Mouse (Mus musculus) colon, adult 2 months (tissue): ENCODE measurements around the gene Otop2. TPM values are rescaled to one million over a fixed set of nuclear protein-coding genes. Genes with fewer than 3 reads are reported as not detected.

ENCODE experiments used
- polyA plus RNA-seq: library from polyadenylated mRNA; depleted of rRNA; stranded (reverse); fragments of >200 nt; gene quantifications from 2 replicates; pipeline ENCODE4 v1.2.3, GENCODE M21; 2012; rRNA removed

Otop2 gene
- polyA plus RNA-seq = not detected in 2 replicates

DNA sequence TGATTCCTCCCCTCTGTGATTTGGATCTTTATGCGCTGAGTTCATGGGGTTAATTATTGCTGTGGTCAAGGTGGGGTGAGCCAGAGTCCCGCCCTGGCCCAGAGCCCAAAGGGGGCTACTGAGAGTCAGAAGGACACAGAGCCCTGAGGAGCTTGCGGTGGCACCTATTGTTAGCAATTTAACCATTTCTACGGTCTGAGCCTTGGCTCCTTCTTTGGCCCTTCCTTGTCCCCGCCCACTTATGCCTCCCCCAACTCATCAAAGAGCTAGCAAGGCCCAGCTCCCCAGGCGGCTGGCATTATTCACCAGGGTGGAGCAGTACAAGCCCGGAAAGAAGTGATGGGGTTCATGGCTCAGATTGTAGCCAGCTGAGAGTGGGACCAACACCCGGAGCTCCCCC is at the start of gene Otop2:
Gene Otop2 (plus strand): TSS at position 301 of the 400 bp plus-strand sequence.

DNA sequence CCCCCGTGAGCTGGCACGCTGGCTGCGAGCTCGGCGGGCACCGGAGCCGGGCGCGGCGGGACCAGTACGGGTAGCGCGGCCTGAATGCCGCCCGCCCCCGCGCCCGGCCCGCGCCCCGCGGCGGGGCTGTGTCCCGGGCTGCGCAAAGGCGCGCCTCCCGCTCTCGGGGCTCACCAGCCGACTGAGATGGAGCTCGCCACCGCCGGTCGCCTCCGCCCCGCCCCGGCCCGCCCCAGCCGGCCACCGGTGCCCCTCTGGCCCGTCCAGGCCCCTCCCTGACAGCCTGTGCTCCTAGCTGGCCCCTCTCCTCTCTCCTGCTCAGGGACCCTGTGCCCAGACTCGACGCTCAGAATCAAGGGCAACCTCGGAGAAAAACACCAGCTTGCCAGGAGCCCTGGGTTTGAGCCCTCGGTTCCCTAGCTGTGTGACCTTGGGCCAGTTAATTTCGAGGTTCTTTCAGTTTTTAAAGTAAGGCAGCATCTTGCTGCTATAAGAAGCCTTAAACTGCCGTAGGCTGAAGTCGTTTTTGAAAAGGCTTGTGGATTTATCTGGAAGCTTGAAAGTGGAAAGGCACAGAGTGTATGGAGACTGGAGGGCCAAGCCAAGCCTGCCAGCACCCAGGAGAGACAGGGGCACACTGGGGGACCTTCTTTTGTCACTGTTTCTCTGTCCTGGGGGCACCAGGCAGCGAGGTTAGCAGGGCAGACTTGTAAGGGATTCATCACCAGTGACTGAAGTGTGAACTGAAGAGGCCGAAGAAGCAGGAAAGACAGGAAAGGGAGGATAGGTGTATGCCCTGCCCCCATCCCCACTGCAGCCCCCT is 39.7 kb upstream of the Otop2 start, which contains the start of gene Grin2c:
Gene Grin2c (minus strand): TSS at position 183 of the 823 bp plus-strand sequence.

DNA sequence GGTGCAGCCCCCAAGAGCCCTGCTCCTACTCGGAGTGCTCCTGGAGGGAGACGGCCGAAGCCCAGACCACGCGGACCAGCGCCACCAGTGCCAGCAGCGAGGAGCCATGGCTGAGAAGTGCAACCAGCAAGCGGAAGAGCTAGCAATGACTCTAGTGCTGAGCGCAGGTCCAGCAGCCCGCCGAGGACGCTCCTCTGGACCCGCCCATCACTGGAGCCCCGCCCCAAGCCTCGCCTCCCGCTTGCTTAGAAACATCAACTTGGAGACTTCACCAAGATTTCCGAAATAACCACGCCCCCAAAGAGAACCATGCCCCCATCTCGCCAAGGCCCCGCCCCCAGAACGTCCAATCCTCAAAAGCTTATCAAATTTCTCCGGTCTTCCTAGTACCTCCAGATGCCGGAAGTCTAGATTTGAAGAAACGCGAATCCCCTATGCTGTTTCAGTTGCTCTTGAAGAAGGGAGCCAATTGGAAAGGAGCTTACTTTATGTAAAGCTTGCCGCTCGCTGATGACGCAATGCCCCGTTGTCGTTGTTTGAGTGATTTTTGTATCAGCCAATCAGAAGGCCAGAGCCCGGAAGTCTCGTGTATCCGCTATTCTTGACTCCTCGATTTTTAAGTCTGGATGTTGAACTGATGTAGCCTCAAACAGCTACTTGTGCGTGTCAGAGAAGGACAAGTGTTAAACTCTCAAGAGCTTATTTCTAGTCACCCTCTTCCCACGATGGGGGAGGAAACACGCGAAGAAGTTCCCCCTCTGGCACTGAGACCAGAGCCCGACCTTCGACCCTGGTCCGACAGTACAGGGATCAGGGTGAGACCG is 30.0 kb upstream of the Otop2 start, which contains the start of gene Fdxr:
Gene Fdxr (minus strand): TSS at position 271 of the 824 bp plus-strand sequence.

DNA sequence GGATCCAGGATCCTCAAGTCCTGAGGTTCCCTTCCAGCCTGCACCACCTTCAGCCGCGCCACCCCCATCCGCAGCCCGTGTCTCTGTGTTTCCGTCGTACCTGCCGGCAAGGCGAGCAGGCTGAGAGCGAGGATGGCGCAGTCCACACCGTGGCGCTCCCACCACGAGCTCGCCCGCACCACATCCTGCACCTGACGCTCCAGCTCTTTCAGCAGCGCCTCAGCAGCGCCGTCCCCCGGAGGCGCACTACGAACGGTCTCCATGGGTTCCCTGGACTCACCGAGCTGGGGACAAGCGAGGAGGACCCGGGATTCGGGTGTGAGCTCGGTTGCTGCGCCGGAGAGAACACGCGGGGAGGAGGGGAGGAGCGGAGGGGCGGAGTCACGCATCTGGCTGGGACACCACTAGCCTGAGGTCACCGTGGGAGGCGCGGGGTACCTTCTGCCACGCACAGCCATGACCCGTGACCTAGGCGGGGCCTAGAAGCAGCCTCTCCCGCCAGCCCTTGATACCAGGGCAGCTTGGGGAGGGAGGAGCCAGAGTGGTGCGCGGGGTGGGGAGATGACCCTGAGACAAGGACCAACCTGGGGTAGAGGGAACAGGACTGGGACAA is 9.6 kb upstream of the Otop2 start, which contains the start of gene Fads6:
Gene Fads6 (minus strand): TSS at position 450 of the 613 bp plus-strand sequence.

DNA sequence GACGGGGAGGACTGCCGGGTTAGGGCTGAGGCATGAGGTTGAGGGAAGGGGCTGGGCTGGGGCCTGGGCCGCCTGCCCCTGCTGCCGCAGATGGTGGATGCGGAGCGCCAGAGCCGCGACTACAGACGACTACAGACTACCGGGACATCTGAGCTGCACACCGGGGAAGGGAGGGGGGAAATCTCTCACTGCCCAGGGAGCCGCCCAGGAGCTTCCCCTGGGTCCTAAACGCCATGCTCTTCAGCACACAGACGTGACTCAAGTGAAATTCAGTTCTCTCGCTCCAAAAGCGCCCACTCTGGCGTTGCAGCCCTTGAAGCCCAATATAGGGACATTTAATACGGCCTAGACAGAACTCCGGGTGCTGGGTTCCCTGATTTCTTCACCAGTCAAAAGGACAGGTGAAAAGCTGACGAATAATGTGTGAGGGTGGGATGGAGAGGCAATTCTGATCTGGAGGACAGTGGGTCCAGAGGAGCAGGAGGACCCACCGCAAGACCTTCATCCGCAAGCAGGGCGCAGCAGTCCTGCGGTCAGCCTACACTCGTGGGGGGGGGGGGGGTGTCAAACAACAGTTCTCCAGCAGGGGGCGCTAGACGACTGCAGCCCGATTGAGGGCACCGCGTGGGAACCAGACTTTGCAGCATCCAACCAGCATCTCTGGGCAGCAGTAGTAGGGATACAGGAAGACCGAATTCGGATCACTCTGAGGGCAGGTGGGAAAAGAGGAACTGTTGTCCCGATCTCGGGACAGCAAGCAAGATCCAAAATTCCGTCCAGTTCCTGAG is 15.1 kb downstream of the Otop2 start, which contains the start of gene Ush1g:
Gene Ush1g (minus strand): TSS at position 136 of the 788 bp plus-strand sequence.

DNA sequence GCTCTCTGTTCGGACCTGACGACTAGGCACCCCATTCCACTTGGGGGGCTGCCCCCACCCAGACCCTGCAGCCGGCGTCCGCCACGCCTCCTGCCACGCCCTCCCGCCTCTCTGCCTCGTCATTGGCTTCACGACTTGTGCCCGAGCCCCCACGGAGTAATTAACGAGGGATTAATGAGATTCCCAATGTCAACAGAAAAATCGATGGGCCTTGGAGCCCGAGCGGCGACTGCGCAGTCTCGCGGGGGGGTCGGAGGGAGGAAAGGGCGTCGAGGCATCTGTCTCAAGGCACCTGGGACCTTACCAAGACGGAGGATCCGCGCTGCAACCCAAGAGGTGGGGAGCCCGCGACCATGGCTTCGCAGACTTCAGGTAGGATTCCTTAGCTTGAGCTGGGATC is 27.6 kb downstream of the Otop2 start, which contains the start of gene Otop3:
Gene Otop3 (plus strand): TSS at position 201 of the 400 bp plus-strand sequence.

DNA sequence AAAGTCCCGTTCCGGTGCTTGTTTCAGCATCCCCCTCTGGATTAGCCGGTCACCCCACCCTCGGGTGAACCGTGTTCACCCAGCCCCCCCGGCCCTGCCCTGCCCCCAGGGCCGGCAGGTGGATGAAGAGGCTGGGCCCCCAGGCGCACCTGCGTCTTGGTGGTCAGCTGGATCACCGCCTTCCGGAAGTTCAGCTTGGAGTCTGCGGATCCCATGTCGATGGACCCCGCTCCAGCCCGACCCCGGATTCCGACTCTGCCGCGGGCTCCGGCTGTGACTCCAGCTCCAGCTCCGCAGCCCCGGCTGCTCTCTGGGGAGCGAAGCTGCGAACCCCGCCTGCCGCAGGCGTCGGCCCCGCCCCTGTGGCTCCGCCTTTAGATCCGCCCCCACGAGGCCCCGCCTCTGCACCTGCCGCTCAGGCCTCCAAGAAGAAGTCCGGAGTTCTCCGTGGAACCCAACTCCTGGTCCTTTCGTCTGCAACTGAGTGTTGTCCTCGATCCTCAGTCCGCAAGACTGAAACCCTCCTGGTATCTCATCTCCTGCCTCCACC is 60.5 kb downstream of the Otop2 start, which contains the start of gene Hid1:
Gene Hid1 (minus strand): TSS at position 362 of the 550 bp plus-strand sequence.

Other genes with a start within 250 kb of the Otop2 start
- 0.67 and 0.96 TPM in 2 replicates for gene Cd300e, start 245.0 kb upstream of the Otop2 start, polyA plus RNA-seq
- gene Rab37, start 215.7 kb upstream of the Otop2 start, polyA plus RNA-seq = 2.8 and 3.3 TPM in 2 replicates
- gene Cd300lf, start 173.2 kb upstream of the Otop2 start, polyA plus RNA-seq = 1.9 and 2.3 TPM in 2 replicates
- gene Slc9a3r1, start 143.8 kb upstream of the Otop2 start, polyA plus RNA-seq = 199 and 208 TPM in 2 replicates
- 12.2 and 12.5 TPM in 2 replicates for gene Tmem104, start 119.7 kb upstream of the Otop2 start, polyA plus RNA-seq
- gene Nat9, start 119.3 kb upstream of the Otop2 start, polyA plus RNA-seq = 20.6 and 29.8 TPM in 2 replicates
- 0.06 TPM in 1 of 2 replicates, not detected in the other for gene Grin2c, start 39.9 kb upstream of the Otop2 start, polyA plus RNA-seq
- 23.6 and 27.4 TPM in 2 replicates for gene Fdxr, start 30.1 kb upstream of the Otop2 start, polyA plus RNA-seq
- gene Fads6, start 9.5 kb upstream of the Otop2 start, polyA plus RNA-seq = 0.81 and 1.7 TPM in 2 replicates
- gene Ush1g, start 14.9 kb downstream of the Otop2 start, polyA plus RNA-seq = 0.03 and 0.17 TPM in 2 replicates
- gene Otop3, start 27.6 kb downstream of the Otop2 start, polyA plus RNA-seq = 0.05 TPM in 1 of 2 replicates, not detected in the other
- 154 and 170 TPM in 2 replicates for gene Hid1, start 60.6 kb downstream of the Otop2 start, polyA plus RNA-seq
- gene Cdr2l, start 74.8 kb downstream of the Otop2 start, polyA plus RNA-seq = 15.9 and 17.5 TPM in 2 replicates
- 62.6 and 65.1 TPM in 2 replicates for gene Mrpl58, start 96.6 kb downstream of the Otop2 start, polyA plus RNA-seq
- 70.2 and 90.1 TPM in 2 replicates for gene Atp5h, start 112.8 kb downstream of the Otop2 start, polyA plus RNA-seq
- gene Kctd2, start 113.0 kb downstream of the Otop2 start, polyA plus RNA-seq = 24.0 and 31.1 TPM in 2 replicates
- gene Trim80, start 133.4 kb downstream of the Otop2 start, polyA plus RNA-seq = 0.38 and 0.44 TPM in 2 replicates
- 96.1 and 135 TPM in 2 replicates for gene Slc16a5, start 155.3 kb downstream of the Otop2 start, polyA plus RNA-seq
- gene Armc7, start 168.5 kb downstream of the Otop2 start, polyA plus RNA-seq = 13.3 and 13.4 TPM in 2 replicates
- 128 and 130 TPM in 2 replicates for gene Nt5c, start 184.7 kb downstream of the Otop2 start, polyA plus RNA-seq
- gene Jpt1, start 207.2 kb downstream of the Otop2 start, polyA plus RNA-seq = 314 and 446 TPM in 2 replicates
- gene Sumo2, start 229.1 kb downstream of the Otop2 start, polyA plus RNA-seq = 24.5 and 24.8 TPM in 2 replicates